Mouse (Mus musculus) limb, embryonic 13.5 days (tissue): ENCODE measurements around the gene Prkcg. TPM values are rescaled to one million over a fixed set of nuclear protein-coding genes. Genes with fewer than 3 reads are reported as not detected.
"Not testable (repeated sequence)": the region's sequence is repeated elsewhere in the genome, so short reads cannot be mapped to it uniquely, and the experiment has no call there.

ENCODE experiments used
- ATAC-seq: fragments of 200-750 bp; cut with Nextera tagmentation; 2 replicates; pipeline ENCODE4 v1.8.0; 2017; ENCODE audit warnings: low read depth, moderate number of reproducible peaks, moderate TSS enrichment; ENCODE audit not compliant: low FRiP score
- H3K27ac ChIP-seq: fragments of 300-500 bp; sonication (generic); 2 replicates; pipeline ENCODE4 v1.5.1; 2015; ENCODE audit warnings: inconsistent platforms, mild to moderate bottlenecking, moderate library complexity
- H3K27me3 ChIP-seq: fragments of 300-500 bp; sonication (generic); 2 replicates; pipeline ENCODE4 v1.6.1; 2015; ENCODE audit warnings: mild to moderate bottlenecking, inconsistent platforms
- H3K36me3 ChIP-seq: fragments of 300-500 bp; sonication (generic); 2 replicates; pipeline ENCODE4 v1.6.1; 2015; ENCODE audit warnings: inconsistent platforms, mild to moderate bottlenecking, moderate library complexity
- H3K4me1 ChIP-seq: fragments of 300-500 bp; sonication (generic); 2 replicates; pipeline ENCODE4 v1.6.1; 2015; ENCODE audit warnings: inconsistent platforms
- H3K4me2 ChIP-seq: fragments of 300-500 bp; sonication (generic); replicated peaks from 2 replicates; pipeline ENCODE4 v1.6.1; 2015; ENCODE audit warnings: inconsistent platforms, mild to moderate bottlenecking, moderate library complexity
- H3K4me3 ChIP-seq: fragments of 300-500 bp; sonication (generic); 2 replicates; pipeline ENCODE4 v1.5.1; 2015; ENCODE audit warnings: moderate library complexity, mild to moderate bottlenecking, inconsistent platforms
- H3K9ac ChIP-seq: fragments of 300-500 bp; sonication (generic); 2 replicates; pipeline ENCODE4 v1.6.1; 2015; ENCODE audit warnings: mild to moderate bottlenecking, inconsistent platforms
- H3K9me3 ChIP-seq: fragments of 300-500 bp; sonication (generic); 2 replicates; pipeline ENCODE4 v1.6.1; 2016; ENCODE audit warnings: inconsistent platforms
- WGBS: fragments of 180-500 bp; shearing (Covaris S2); methylation state at CpG from one replicate; pipeline ENCODE4 v1.1.7; 2015; 5-methylcytosine and 5-hydroxymethylcytosine counted together
- polyA plus RNA-seq: library from polyadenylated mRNA; unstranded; fragments of >200 nt; fragmentation: Nextera tagmentation; extraction: Ambion mirVana; gene quantifications from 2 replicates; pipeline ENCODE4 v1.2.1, GENCODE M21; 2015

Gene Prkcg
- polyA plus RNA-seq, 1 experiment from 2014 or later: 0.23 TPM

DNA sequence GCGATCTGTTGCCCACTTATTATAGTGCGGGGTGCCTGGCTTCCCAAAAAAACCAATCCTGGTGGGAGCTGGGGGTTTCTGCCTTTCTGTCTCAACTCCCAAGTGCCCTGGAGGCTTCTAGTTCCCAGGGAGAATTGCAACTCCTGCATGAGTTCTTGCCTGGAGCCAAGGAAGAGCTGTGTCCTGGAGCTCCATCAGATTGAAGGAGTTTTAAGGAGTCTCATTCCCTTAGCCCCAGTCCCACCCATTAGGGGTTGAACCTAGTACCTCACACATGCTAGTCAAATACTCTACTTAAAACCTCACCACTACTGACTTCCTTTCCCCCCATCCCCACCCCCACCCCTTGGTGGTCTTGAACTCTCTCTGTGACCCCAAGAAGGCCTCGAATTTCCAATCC is 2.8 kb downstream of the Prkcg start:
- Histone ChIP-seq H3K9ac (no peak overlapping the region), H3K27me3 (no peaks in the 10 kb centered on the region), H3K27ac (no peak overlapping the region; the same call in 1 of the 2 replicates), H3K4me2 (peak overlapping the region; percentile 75), H3K4me3 (peak overlapping the region; percentile 53), H3K36me3 (peaks cover 29% of the 10 kb centered on the region), H3K4me1 (peaks cover 36% of the 10 kb centered on the region), H3K9me3 (no peaks in the 10 kb centered on the region)
- 67% methylated on average over 3 of the region's 3 CpGs for WGBS
- ATAC-seq: no peak

DNA sequence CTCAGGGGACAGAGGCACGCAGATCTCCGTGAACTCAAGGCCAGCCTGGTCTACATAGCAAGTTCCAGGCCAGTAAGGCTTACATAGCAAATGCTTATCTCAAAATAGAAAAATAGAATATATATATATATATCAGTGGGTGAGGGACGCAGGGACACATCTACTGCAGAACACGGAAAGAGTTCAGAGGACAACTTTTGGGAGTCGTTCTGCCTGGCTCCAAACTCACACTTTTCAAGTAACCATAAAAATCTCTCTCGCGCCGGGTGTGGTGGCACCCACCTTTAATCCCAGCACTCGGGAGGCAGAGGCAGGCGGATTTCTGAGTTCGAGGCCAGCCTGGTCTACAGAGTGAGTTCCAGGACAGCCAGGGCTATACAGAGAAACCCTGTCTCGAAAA is 3.3 kb downstream of the Prkcg start:
- peak overlapping the region; percentile 63; the same call in 1 of the 2 replicates for H3K27ac ChIP-seq
- not testable (repeated sequence) for H3K27me3 ChIP-seq, H3K9ac ChIP-seq, H3K9me3 ChIP-seq, ATAC-seq
- H3K4me3 ChIP-seq: peak overlapping the region; percentile 53
- H3K36me3 ChIP-seq: peaks cover 34% of the 10 kb centered on the region
- 70% methylated on average over 12 of the region's 12 CpGs for WGBS
- peak overlapping the region; percentile 75 for H3K4me2 ChIP-seq
- peaks cover 36% of the 10 kb centered on the region for H3K4me1 ChIP-seq

DNA sequence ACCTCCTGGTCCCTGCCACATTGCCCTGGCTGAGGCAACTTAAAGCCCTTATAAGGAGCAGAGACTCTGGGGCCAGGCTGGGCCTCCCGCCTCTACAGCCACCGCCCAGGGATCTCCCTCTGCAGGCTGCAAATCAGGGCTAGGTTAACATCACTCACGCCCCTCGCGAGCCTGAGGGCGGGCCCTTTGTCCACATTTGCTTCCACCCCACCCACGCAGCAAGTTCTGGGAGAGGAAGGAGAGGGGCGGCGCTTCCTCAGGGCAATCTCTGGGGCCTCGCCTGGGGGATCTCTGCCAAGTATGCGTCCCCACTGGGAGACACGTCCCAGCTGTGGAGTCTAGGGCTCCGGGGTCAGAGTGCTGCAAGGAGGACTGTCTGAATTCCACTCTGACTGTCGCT is 3.8 kb downstream of the Prkcg start:
- Histone ChIP-seq H3K4me1 (peaks cover 36% of the 10 kb centered on the region), H3K27me3 (no peaks in the 10 kb centered on the region), H3K36me3 (peaks cover 39% of the 10 kb centered on the region), H3K9me3 (no peaks in the 10 kb centered on the region), H3K4me3 (peak overlapping the region; percentile 53), H3K9ac (peak overlapping the region; percentile 63), H3K4me2 (peak overlapping the region; percentile 75), H3K27ac (peak overlapping the region; percentile 63; the same call in 1 of the 2 replicates)
- peak; percentile 55 for ATAC-seq
- 1% methylated on average over 13 of the region's 14 CpGs for WGBS

- no peak overlapping the region for H3K4me2 ChIP-seq
- ATAC-seq: no peak
- no peak overlapping the region for H3K9ac ChIP-seq
- H3K4me3 ChIP-seq: no peak overlapping the region
- H3K27ac ChIP-seq: no peak overlapping the region
- peaks cover 2% of the 10 kb centered on the region; the same call in 1 of the 2 replicates for H3K27me3 ChIP-seq
- WGBS: 98% methylated on average over 1 of the region's 1 CpGs
- no peaks in the 10 kb centered on the region for H3K9me3 ChIP-seq
- H3K36me3 ChIP-seq: peaks cover 58% of the 10 kb centered on the region
- peaks cover 27% of the 10 kb centered on the region for H3K4me1 ChIP-seq
Measured at GRCm38 (mm10) chr7:3294794-3295193, 5.8 kb downstream of the Prkcg start.

- H3K27ac ChIP-seq: no peak overlapping the region
- peaks cover 62% of the 10 kb centered on the region for H3K36me3 ChIP-seq
- no peak for ATAC-seq
- peaks cover 9% of the 10 kb centered on the region for H3K27me3 ChIP-seq
- peaks cover 25% of the 10 kb centered on the region for H3K4me1 ChIP-seq
- H3K4me2 ChIP-seq: no peak overlapping the region
- H3K4me3 ChIP-seq: no peak overlapping the region
- WGBS: 91% methylated on average over 5 of the region's 5 CpGs
- H3K9ac ChIP-seq: no peak overlapping the region
- no peaks in the 10 kb centered on the region for H3K9me3 ChIP-seq
Measured at GRCm38 (mm10) chr7:3295321-3296110, 6.5 kb downstream of the Prkcg start.

GRCm38 (mm10) chr7:3296711-3297110 is 7.7 kb downstream of the Prkcg start:
- Histone ChIP-seq H3K4me3 (no peak overlapping the region), H3K36me3 (peaks cover 62% of the 10 kb centered on the region)
- 96% methylated on average over 16 of the region's 16 CpGs for WGBS

GRCm38 (mm10) chr7:3299941-3300617 is 11.1 kb downstream of the Prkcg start:
- no peak overlapping the region for H3K27ac ChIP-seq
- no peak overlapping the region for H3K9ac ChIP-seq
- no peak overlapping the region for H3K4me2 ChIP-seq
- peaks cover 54% of the 10 kb centered on the region for H3K27me3 ChIP-seq
- ATAC-seq: no peak
- no peaks in the 10 kb centered on the region for H3K9me3 ChIP-seq
- H3K4me1 ChIP-seq: peaks cover 29% of the 10 kb centered on the region
- WGBS: 56% methylated on average over 7 of the region's 7 CpGs
- no peak overlapping the region for H3K4me3 ChIP-seq
- peaks cover 48% of the 10 kb centered on the region for H3K36me3 ChIP-seq

More at GRCm38 (mm10) chr7:3296711-3297110, 7.7 kb downstream of the Prkcg start:
- no peak overlapping the region for H3K27ac ChIP-seq
- peaks cover 21% of the 10 kb centered on the region for H3K27me3 ChIP-seq
- ATAC-seq: no peak
- no peaks in the 10 kb centered on the region for H3K9me3 ChIP-seq
- no peak overlapping the region for H3K9ac ChIP-seq
- H3K4me2 ChIP-seq: no peak overlapping the region
- peaks cover 15% of the 10 kb centered on the region for H3K4me1 ChIP-seq

DNA sequence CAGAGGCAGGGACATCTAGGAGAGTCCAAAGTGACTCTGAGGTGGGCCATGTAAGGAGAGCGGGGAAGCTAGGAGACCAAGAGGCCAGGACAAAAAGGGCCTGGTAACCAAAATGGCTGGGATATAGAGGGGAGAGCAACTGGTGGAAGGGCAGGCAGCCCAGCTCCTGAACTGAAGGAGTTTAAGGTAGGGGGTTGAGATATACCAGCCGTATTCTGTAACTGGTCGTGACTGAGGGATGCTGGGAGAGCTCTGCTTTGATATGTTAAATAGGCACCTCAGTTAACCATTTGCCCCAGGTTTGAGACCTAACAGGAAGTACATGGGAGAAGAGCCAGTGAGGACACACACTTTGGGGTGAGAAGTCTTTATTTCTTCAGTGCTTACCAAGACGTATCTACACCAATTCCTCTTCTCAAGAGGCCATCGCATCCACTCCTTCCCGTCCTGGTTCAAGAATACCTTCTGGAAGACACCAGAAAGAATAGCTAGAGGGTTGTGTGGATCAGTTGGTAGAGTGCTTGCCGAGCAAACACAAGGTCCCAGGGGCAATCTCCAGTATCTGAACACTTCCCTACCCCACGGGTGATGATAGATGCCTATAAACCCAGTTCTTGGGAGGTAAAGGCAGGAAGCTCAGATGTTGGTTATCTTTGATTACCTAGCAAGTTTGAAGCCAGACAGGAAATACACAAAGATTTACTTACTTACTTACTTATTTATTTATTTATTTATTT is 12.1 kb downstream of the Prkcg start:
- H3K4me1 ChIP-seq: peaks cover 29% of the 10 kb centered on the region
- H3K36me3 ChIP-seq: peaks cover 40% of the 10 kb centered on the region
- no peak overlapping the region for H3K4me2 ChIP-seq
- no peaks in the 10 kb centered on the region for H3K9me3 ChIP-seq
- ATAC-seq: no peak
- peaks cover 63% of the 10 kb centered on the region for H3K27me3 ChIP-seq
- 64% methylated on average over 8 of the region's 8 CpGs for whole genome bisulfite sequencing
- H3K9ac ChIP-seq: no peak overlapping the region
- no peak overlapping the region for H3K4me3 ChIP-seq
- H3K27ac ChIP-seq: no peak overlapping the region

DNA sequence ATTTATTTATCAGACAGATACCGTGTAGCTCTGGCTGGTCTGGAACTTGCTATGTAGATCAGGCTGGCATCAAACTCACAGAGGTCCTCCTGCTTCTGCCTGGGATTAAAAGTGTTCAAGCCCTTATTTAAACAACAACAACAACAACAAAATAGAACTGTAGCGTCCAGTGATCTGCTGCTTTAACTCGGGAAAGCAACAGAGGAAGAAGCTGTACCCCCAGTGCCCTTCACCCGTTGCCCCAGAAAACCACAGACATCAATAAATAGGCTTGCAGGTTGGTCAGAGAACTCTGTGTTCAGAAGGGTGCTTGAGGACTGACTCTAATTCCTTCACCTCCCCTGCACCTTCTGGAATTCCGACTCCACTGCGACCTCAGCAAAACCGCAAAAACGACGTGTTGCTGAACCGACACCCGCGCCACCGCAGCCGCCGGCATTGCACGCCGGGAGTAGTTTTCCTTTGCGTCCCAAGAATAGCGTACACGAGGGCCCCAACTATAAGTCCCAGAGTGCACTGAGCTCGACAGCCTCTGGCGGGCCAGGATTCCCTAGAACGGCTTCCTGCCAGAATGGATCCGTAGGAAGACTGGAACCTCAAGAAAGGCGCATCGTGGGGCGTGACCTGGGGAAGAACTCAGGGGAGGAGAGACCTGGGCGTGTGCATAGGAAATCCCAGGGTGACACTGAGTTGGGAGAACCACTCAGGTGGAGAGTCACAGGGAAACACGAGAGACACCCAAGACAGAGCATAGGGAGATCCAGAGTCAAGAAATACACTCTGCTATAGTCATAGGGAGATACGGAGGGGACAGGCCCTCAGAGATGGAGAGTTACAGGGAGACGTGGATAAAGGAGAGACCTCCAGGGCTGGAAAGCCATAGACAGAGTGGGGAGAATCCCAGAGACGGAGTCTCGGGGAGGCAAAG is 12.9 kb downstream of the Prkcg start:
- Histone ChIP-seq H3K4me2 (peak overlapping the region; percentile 67), H3K27ac (no peak overlapping the region), H3K9ac (0 out of 2 replicates have a peak overlapping the region, but pooled peaks have one; percentile 39), H3K36me3 (peaks cover 32% of the 10 kb centered on the region), H3K27me3 (peaks cover 69% of the 10 kb centered on the region), H3K4me3 (peak overlapping the region; percentile 38), H3K4me1 (peaks cover 29% of the 10 kb centered on the region), H3K9me3 (no peaks in the 10 kb centered on the region)
- ATAC-seq: peak; percentile 34; the same call in 1 of the 2 replicates
- whole genome bisulfite sequencing: 7% methylated on average over 33 of the region's 33 CpGs

DNA sequence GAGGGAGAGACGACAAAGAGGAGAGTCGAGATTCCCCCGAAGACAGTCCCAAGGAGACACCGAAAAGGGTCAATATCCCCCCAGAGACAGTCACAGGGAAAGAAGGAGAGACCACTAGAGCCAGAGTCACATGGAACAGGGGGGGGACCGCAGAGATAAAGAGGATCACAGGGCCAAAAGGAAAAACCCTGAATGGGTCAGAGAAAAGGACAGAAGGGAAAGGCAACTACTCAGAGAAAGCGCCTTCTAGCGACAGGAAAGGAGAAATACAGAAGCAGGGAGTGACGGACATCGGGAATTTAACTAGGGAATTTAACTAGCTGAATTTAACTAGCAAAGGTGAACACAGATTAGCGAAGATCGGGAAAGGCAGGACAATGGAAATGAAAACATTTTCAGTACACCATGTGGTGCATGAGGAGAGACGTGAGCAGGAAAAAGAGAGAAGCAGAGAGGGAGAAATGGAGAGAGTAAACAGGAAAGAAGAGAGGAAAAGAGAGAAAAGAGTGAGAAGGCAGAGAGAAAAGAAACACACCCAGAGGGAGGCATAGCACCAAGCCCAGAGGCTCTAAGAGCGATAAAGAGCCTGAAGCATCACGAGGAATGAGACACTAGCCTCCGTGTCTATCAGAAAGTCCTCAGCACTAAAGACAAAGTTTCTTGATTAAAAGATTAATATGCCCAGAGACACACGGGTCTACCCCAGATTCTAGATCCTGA is 13.7 kb downstream of the Prkcg start:
- 5% methylated on average over 16 of the region's 16 CpGs for WGBS
- Histone ChIP-seq H3K27me3 (peaks cover 69% of the 10 kb centered on the region), H3K36me3 (peaks cover 24% of the 10 kb centered on the region), H3K27ac (no peak overlapping the region), H3K9me3 (no peaks in the 10 kb centered on the region), H3K4me3 (peak overlapping the region; percentile 38), H3K4me1 (peaks cover 29% of the 10 kb centered on the region), H3K9ac (0 out of 2 replicates have a peak overlapping the region, but pooled peaks have one; percentile 19), H3K4me2 (peak overlapping the region; percentile 67)
- no peak for ATAC-seq
